Mouse (Mus musculus) T-cell, adult 2 months (primary cell): Measurements from ENCODE around the gene Nemf.
A peak's percentile ranks its signal among the peaks of the same experiment; 100 is the strongest.
"Not testable (repeated sequence)": the region's sequence is repeated elsewhere in the genome, so short reads cannot be mapped to it uniquely, and the experiment has no call there.

Source experiments
- DNase-seq: peaks from one replicate; pipeline ENCODE4 v3.0.0; 2022; ENCODE audit warnings: low spot score

Nemf gene

GRCm38 (mm10) chr12:69372731-69373331 is 15.9 kb upstream of the Nemf start:
- no peak for DNase-seq

- peak; percentile 99 for DNase-seq
Observed at GRCm38 (mm10) chr12:69371854-69372671, 15.1 kb upstream of the Nemf start, which contains the start of the genes Arf6 and Gm9887. Gene Arf6, plus strand, starts transcription at chr12:69372150. Gene Gm9887, minus strand, starts transcription at chr12:69372458.

- DNase-seq, result peak; percentile 84
Observed at GRCm38 (mm10) chr12:69371421-69371853, 14.5 kb upstream of the Nemf start.

- DNase-seq, result no peak
Observed at GRCm38 (mm10) chr12:69370936-69371335, 14.0 kb upstream of the Nemf start.

GRCm38 (mm10) chr12:69367557-69367956 is 10.6 kb upstream of the Nemf start:
- no peak for DNase-seq

- no peak for DNase-seq
Observed at GRCm38 (mm10) chr12:69366424-69366823, 9.5 kb upstream of the Nemf start.

GRCm38 (mm10) chr12:69365757-69366156 is 8.8 kb upstream of the Nemf start:
- DNase-seq, result no peak

GRCm38 (mm10) chr12:69363899-69364762 is 7.2 kb upstream of the Nemf start:
- peak; percentile 70 for DNase-seq

GRCm38 (mm10) chr12:69363110-69363509 is 6.1 kb upstream of the Nemf start:
- not testable (repeated sequence) for DNase-seq

GRCm38 (mm10) chr12:69362388-69362787 is 5.4 kb upstream of the Nemf start:
- no peak for DNase-seq

GRCm38 (mm10) chr12:69361919-69362318 is 5.0 kb upstream of the Nemf start:
- DNase-seq, result no peak

- peak; percentile 100 for DNase-seq
Observed at GRCm38 (mm10) chr12:69360997-69361899, 4.3 kb upstream of the Nemf start.

- peak; percentile 83 for DNase-seq
Observed at GRCm38 (mm10) chr12:69360655-69360996, 3.7 kb upstream of the Nemf start.

GRCm38 (mm10) chr12:69357300-69357646 is 308 bp upstream of the Nemf start:
- no peak for DNase-seq

- no peak for DNase-seq
Observed at GRCm38 (mm10) chr12:69351685-69352084, 5.3 kb downstream of the Nemf start.

- DNase-seq, result no peak
Observed at GRCm38 (mm10) chr12:69349928-69350327, 7.0 kb downstream of the Nemf start.

- DNase-seq, result peak; percentile 59
Observed at GRCm38 (mm10) chr12:69333547-69333946, 23.4 kb downstream of the Nemf start.

GRCm38 (mm10) chr12:69332147-69332546 is 24.8 kb downstream of the Nemf start:
- DNase-seq, result no peak

GRCm38 (mm10) chr12:69331187-69331586 is 25.8 kb downstream of the Nemf start:
- DNase-seq, result no peak

GRCm38 (mm10) chr12:69318431-69318830 is 38.5 kb downstream of the Nemf start:
- no peak for DNase-seq

GRCm38 (mm10) chr12:69309659-69310058 is 47.3 kb downstream of the Nemf start:
- no peak for DNase-seq

- no peak for DNase-seq
Observed at GRCm38 (mm10) chr12:69306333-69306732, 50.6 kb downstream of the Nemf start.
